ENCODE assay signal across 16 mouse cellular contexts in the genomic region with DNA sequence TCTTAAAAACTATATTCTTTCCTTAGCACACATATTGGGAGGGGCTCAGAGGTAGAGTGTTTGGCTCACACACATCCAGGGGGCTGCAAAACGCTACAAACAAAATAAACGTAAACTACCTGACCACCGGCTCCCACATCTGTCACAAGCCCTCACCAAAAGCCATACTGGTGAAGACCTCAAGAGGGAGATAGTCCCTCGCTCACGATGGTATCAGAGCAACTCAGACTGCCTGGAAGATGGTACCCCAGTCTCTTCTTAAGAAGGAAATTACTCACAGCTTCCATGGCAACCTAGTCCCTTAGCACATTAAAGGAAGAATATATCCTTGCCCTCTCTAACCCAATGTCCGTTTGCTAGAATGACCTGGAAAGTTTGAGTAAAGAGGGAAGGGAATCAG. TPM values are rescaled to one million over a fixed set of nuclear protein-coding genes. Genes with fewer than 3 reads are reported as not detected.
DNase-seq lines count a peak whose midpoint lies in the region; ATAC-seq and TF ChIP-seq lines count a peak whose summit lies in the region.
"Had no signal": no experiment of that assay in that cellular context is flagged by ENCODE, and none has a peak within 500 bp of the region (broad histone marks: within the 10 kb centered on the region; RNA-seq: fewer than 3 reads in every experiment).

No protein-coding gene starts in this region.

- peak overlapping the region; percentile 46; the same call in 1 of the 2 replicates for H3K4me3 ChIP-seq in liver, postnatal 0 days (ENCODE audit: low read depth, low read length)
- no peak overlapping the region for H3K4me3 ChIP-seq in liver, embryonic 11.5 days (ENCODE audit: low read depth, low read length)
- H3K4me3 ChIP-seq: limb, embryonic 15.5 days; midbrain, embryonic 10.5 days; neural tube, embryonic 12.5 days had no signal

- no peaks in the 10 kb centered on the region; the same call in 1 of the 2 replicates for H3K4me1 ChIP-seq in liver, postnatal 0 days (ENCODE audit: insufficient read depth)
- H3K4me1 ChIP-seq in liver, embryonic 11.5 days (replicated peaks; ENCODE audit: control insufficient read depth, insufficient read depth, low read length), result no peaks in the 10 kb centered on the region; the same call in 1 of the 2 replicates
- H3K4me1 ChIP-seq: limb, embryonic 15.5 days; neural tube, embryonic 12.5 days had no signal

- no peak for TF ChIP-seq EP300 in liver, postnatal 0 days (IDR thresholded peaks at IDR 0.05; ENCODE audit: low read depth)

- TF ChIP-seq CTCF in liver, postnatal 0 days (IDR thresholded peaks at IDR 0.05; ENCODE audit: low read depth), result peak; percentile 43; the same call in 1 of the 2 replicates

- 44% methylated on average over 6 of the region's 6 CpGs for WGBS in liver, postnatal 0 days (ENCODE audit: insufficient replicate concordance)
- 65% methylated on average over 6 of the region's 6 CpGs for WGBS in liver, embryonic 11.5 days

- ATAC-seq in liver, postnatal 0 days, result no peak
- ATAC-seq in liver, embryonic 11.5 days (replicated peaks; ENCODE audit: low FRiP score), result no peak

- intact Hi-C loops in left cerebral cortex, postnatal 4 days (cut with DNase I), result no loop called here
- intact Hi-C loops in heart, postnatal 25 days (cut with DNase I), result no loop called here
- intact Hi-C loops in left cerebral cortex, postnatal 10 days (cut with DNase I), result no loop called here

- no peaks in the 10 kb centered on the region for H3K9me3 ChIP-seq in liver, postnatal 0 days (ENCODE audit: low read length)
- no peaks in the 10 kb centered on the region for H3K9me3 ChIP-seq in liver, embryonic 11.5 days (ENCODE audit: control insufficient read depth, low read length)
- H3K9me3 ChIP-seq: heart, embryonic 12.5 days; kidney, embryonic 15.5 days; limb, embryonic 15.5 days; midbrain, embryonic 10.5 days; neural tube, embryonic 12.5 days had no signal

- H3K4me2 ChIP-seq in liver, postnatal 0 days (ENCODE audit: low read depth, low read length), result peak overlapping the region; percentile 72; the same call in 1 of the 2 replicates
- H3K4me2 ChIP-seq in liver, embryonic 11.5 days, result no peak overlapping the region; the same call in 1 of the 2 replicates
- H3K4me2 ChIP-seq: hindbrain, embryonic 14.5 days; kidney, embryonic 15.5 days; neural tube, embryonic 12.5 days had no signal

- no peak overlapping the region for H3K9ac ChIP-seq in liver, postnatal 0 days (replicated peaks)
- H3K9ac ChIP-seq in liver, embryonic 11.5 days (ENCODE audit: low read depth, low read length), result no peak overlapping the region
- H3K9ac ChIP-seq: heart, embryonic 12.5 days; hindbrain, embryonic 14.5 days; kidney, embryonic 15.5 days; limb, embryonic 15.5 days; neural tube, embryonic 12.5 days had no signal

- no peaks in the 10 kb centered on the region; the same call in 1 of the 2 replicates for H3K36me3 ChIP-seq in liver, postnatal 0 days (replicated peaks; ENCODE audit: insufficient read depth, low read length)
- no peaks in the 10 kb centered on the region for H3K36me3 ChIP-seq in liver, embryonic 11.5 days (ENCODE audit: control insufficient read depth, insufficient read depth, low read length)
- H3K36me3 ChIP-seq: heart, embryonic 12.5 days; kidney, embryonic 15.5 days; limb, embryonic 15.5 days; midbrain, embryonic 10.5 days; neural tube, embryonic 12.5 days had no signal

- DNase-seq in liver, postnatal 0 days, result no peak
- DNase-seq in liver, embryonic 11.5 days (ENCODE audit: low spot score), result no peak
- peak; percentile 81 for DNase-seq in CD4-positive helper T cell, adult 2 months (ENCODE audit: low read depth, low spot score)
- peak; percentile 20 for DNase-seq in ZHBTc4 (ENCODE audit: low read depth, low spot score)
- peak; percentile 71 for DNase-seq in naive thymus-derived CD4-positive, alpha-beta T cell, adult 2 months (ENCODE audit: low read depth)
- DNase-seq in left cerebral cortex, postnatal 4 days, result no peak
- DNase-seq in heart, postnatal 25 days (ENCODE audit: low spot score), result no peak
- no peak for DNase-seq in left cerebral cortex, postnatal 10 days (ENCODE audit: extremely low spot score in 1 of 2, low spot score in 2 of 2)
- DNase-seq: right cerebral cortex, adult 18-20 months had no signal

- H3K27ac ChIP-seq in liver, postnatal 0 days (ENCODE audit: low read depth), result no peak overlapping the region
- H3K27ac ChIP-seq in liver, embryonic 11.5 days (ENCODE audit: low read depth, low read length), result no peak overlapping the region
- H3K27ac ChIP-seq: hindbrain, embryonic 14.5 days; kidney, embryonic 15.5 days; limb, embryonic 15.5 days; midbrain, embryonic 10.5 days; neural tube, embryonic 12.5 days had no signal

- H3K27me3 ChIP-seq in liver, postnatal 0 days (ENCODE audit: insufficient read depth, low read length), result no peaks in the 10 kb centered on the region
- H3K27me3 ChIP-seq in liver, embryonic 11.5 days (replicated peaks; ENCODE audit: control insufficient read depth, insufficient read depth, low read length), result no peaks in the 10 kb centered on the region
- H3K27me3 ChIP-seq: kidney, embryonic 15.5 days; neural tube, embryonic 12.5 days had no signal

RNA-seq across cellular contexts. Expression of a gene that starts 1.4 kb away (rescaled TPM):
- polyA plus RNA-seq in liver, postnatal 0 days (2015; fragmentation: Nextera tagmentation; extraction: Ambion mirVana), result 3.3 and 4.2 TPM in 2 replicates
- 6.8 and 8.6 TPM in 2 replicates for polyA plus RNA-seq in liver, embryonic 11.5 days (2014; fragmentation: Nextera tagmentation; extraction: Ambion mirVana)
- total RNA-seq in left cerebral cortex, postnatal 4 days (2021), result under 1 TPM in 1 of 2 experiments, not detected in 1; 0.50 TPM
- total RNA-seq in heart, postnatal 25 days (2021), result 1 to 10 TPM in 1 of 2 experiments, under 1 TPM in 1; 0.55 to 1.0 TPM
- total RNA-seq in left cerebral cortex, postnatal 10 days (2021), result under 1 TPM; 0.36 to 0.51 TPM

RNA-seq across cellular contexts. Expression of a gene that starts 58.5 kb away (rescaled TPM):
- polyA plus RNA-seq in liver, postnatal 0 days (2015; fragmentation: Nextera tagmentation; extraction: Ambion mirVana), result 5.9 and 6.6 TPM in 2 replicates
- polyA plus RNA-seq in liver, embryonic 11.5 days (2014; fragmentation: Nextera tagmentation; extraction: Ambion mirVana), result 3.3 and 3.9 TPM in 2 replicates
- 1 to 10 TPM; 3.8 to 4.9 TPM for total RNA-seq in left cerebral cortex, postnatal 4 days (2021)
- total RNA-seq in heart, postnatal 25 days (2021), result 1 to 10 TPM; 1.9 to 2.7 TPM
- 1 to 10 TPM; 2.5 to 3.5 TPM for total RNA-seq in left cerebral cortex, postnatal 10 days (2021)
- total RNA-seq: MEL had no signal

Comparison
In these comparisons a context has a peak if more than half of its experiments do, and no peak if none do; other contexts are left out.
1. DNase-seq: peak in CD4-positive helper T cell, adult 2 months (single experiment), ZHBTc4 (single experiment) and naive thymus-derived CD4-positive, alpha-beta T cell, adult 2 months (single experiment); none in liver, postnatal 0 days (single experiment), liver, embryonic 11.5 days (single experiment), left cerebral cortex, postnatal 4 days (single experiment), heart, postnatal 25 days (single experiment) and left cerebral cortex, postnatal 10 days (0 of 2).